Mouse (Mus musculus): Measurements from ENCODE around the gene 9230104L09Rik. TPM values are rescaled to one million over a fixed set of nuclear protein-coding genes. Genes with fewer than 3 reads are reported as not detected.

The 9230104L09Rik gene
- polyA plus RNA-seq, 1 experiment = not detected

DNA sequence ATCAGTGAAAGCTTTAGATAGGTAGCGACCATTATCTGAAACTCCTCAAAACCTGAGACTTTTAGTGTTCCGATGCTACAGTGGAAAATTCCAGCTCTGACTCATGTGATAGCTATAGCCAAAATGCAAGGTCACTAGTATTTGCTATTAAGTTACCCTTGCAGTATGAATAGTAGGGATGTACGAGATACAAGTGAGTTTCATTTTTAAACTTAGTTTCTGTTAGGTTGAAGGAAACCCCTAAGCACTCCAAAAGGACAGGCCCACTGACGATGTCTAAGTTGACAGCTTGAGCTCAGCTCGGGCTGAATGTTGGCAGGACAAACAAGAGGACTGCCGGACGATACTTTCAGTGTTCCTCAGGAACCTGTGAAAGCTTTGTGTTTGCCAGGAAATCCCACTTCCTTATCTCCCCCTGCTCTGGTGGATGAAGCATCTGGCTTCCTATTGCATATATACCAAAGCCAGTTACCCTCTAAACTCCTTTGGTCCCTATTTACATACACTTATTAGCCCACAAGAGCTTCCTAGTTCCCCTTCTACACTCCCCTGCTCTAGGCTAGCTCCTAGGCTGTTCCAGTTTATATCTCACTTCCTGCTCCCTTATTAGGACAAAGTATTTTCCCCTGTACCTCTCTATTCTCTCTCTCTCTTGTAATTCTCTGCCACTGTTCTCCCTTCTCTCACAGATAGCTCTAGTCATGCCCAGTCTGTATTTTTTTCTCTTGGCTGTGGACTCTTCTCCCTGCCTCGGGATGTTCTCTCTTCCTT, 8.0 kb downstream of the 9230104L09Rik start:
- no peak for DNase-seq (ENCODE audit: low spot score)

DNA sequence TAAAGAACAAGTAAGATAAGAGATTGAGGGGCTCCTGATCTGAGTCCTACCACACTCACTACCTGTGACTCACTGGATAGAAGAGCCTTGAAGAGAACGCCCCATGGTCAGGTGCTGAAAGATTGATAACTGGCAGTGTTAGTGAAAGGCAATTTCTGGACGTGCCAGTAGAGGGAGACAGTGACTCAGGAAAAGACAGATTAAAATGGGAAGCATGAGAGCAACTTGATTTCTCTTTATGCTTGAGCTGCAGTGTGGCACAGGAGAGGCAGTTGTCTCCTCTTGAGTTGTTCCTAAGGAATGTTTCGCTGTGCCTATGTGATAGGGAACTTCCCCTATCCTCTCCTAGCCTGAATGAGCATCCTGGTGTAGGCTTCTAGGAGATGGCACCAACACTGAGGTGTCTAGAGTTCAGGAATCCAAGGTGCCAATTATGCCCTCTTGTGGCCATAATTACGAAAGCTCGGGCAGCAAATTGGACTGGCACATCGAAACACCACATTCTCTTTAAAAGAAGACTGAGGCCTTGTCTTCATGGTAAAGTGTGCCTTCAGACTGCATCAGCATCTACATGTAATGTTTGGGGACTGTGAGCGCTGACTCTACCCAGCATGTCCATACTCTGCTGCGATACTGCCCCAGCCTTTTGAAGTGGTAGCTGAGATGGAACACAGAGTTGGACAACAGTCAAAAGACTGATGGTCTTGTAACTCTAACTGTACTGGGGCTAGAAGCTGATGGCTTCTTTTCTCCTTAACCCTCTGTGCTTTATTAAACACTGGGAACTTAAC, 13.5 kb downstream of the 9230104L09Rik start:
- DNase-seq (ENCODE audit: low spot score) = peak; percentile 45

DNA sequence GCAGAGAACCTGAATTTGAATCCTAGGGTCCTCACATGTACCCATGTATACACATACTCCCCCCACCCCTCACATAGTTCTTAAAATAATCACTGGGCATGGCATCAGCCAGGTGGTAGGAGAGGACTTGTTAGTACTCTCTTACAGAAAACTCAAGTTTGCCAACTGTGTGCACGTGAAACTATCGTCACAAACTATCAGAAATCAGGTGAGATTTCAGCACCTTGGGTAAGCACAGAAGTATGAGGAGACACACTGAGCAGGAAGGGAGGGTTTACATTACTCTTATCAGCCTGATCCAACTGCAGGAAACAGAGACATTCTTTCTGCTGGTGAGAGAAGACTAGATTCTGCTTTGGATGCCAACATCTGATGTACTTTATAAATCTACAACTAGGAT, 25.6 kb downstream of the 9230104L09Rik start:
- no peak for DNase-seq (ENCODE audit: low spot score)

DNA sequence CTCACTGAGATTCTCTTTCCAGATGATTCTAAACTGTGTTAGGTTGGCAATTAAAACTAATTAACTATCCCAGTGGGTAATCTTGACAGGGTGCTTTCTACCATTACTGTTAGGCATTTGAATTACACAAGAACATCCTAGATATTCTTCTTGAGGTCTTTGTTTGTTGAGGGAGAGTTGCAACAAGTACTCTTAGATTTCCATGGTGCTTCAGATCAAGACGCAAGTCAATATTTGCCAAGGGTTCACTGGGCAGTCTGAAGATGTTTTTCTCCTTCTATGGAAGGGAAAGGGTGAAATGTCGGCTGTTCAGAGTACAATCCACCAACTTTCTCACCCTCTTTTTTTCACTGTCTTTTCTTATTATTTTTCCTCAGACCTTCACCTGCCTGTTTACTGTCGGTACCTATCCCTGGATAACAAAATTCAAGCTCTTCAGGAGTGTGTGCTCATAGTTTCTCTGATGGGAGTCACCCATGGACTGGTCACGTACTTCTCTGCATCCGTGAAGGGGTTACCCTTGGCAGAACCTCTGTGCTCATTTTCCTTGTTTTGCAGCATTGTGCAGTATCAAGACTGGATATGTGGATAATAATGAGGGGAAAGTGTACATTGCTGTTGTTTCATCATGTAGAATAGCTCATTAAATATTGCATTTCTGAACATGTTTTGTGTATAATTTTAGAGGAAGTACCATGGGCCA, 26.6 kb downstream of the 9230104L09Rik start:
- no peak for DNase-seq (ENCODE audit: low spot score)

DNA sequence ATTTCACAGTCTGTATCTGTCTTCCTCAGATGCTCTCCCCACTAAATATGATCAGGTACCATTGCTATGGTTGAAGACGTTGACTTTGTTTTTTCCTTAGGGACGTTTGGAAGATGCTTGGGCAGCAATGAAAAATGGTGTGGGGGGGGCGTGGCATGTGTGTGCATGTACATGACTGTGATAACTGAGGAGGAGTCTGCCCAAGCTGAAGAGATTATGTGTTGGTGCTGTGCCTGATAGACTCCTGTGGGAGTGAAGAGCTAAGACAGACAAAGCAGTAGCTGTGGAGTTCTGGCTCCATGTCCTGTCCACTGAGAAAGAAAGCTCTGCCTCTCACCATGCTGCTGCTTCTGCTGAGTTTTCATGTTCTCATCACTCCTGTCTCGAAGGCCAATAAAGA, 29.9 kb downstream of the 9230104L09Rik start, which contains the start of gene Cst9:
TSS of gene Cst9 (plus strand) at position 236 of the 400 bp plus-strand sequence.
- no peak for DNase-seq (ENCODE audit: low spot score)

DNA sequence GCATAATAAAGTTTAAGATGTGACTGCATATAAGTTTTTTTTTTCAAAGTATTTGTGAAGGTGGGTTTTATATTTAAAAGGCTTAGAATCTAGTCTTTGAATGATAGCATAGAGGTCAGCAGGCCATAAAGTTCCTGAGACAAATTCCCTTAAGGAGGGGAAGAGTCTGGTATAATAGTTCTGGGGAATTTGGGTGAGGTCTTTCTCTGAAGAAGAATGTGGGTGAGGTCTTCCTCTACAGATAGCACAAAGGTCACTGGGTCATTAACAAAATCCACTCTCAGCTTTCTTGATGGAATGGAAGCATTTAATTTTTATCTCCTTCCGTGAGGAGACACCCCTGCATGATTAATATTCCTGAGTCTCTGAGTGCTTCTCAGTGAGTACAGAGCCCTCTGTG, 38.9 kb downstream of the 9230104L09Rik start:
- DNase-seq (ENCODE audit: low spot score) = no peak

DNA sequence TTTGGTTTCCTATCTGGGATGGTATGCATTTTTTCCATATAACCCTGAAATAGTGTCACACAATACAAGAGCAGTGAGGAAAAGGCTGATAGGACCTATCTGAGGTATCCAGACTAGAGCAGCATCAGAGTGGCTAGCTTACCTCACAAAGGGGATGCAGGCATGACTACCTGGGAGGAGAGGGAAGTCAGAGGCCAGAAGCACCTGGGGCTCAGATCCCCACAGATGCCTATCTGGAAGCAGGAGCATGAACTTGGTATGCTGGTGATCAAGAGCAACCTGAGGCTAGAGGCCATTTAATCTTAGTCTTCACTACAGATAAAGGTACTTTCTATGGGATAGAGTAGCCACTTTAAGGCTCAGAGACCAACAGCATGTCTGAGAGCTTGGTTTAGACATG, 44.9 kb downstream of the 9230104L09Rik start, which contains the start of gene Cst13:
TSS of gene Cst13 (plus strand) at position 173 of the 400 bp plus-strand sequence.
- no peak for DNase-seq (ENCODE audit: low spot score)

DNA sequence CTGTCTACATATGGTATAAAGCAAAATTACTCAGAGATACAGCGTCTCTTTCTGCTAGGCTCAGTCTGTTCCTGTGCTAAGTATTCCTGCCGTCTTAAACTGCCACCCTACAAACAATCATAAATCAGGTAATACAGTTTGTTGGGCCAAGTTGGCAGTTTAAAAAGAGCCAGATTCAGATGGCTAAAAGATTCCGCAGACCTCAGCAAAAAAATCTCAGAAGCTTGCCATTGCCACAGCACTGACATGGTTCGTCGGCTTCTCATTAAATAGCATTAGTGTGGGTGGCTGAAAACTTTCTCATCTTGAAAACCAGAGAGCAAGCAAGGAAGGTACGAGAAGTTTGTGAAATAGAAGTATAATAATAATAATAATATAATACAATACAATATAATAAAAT, 58.1 kb downstream of the 9230104L09Rik start:
- DNase-seq (ENCODE audit: low spot score) = no peak

DNA sequence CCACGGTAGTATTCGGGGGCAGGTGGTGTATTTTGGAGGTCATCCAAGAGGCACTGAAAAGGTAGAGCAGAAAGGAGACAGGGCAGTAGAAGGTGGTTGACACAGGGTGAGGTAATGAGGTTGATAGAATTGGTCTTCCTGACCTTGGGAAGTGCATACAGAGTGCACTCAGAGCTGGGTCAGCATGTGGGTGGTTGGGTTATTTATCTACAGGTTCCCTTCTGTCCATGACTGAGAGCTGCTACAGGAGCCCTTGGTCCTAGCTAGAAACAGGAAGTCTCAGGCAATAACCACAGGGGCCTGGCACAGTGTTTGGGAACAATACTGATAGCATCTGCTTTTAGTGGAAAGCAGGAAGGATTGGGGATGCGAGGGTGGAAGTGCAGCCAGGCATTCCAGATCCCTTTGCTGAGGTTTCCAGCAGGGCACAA, 63.3 kb downstream of the 9230104L09Rik start:
- no peak for DNase-seq (ENCODE audit: low spot score)

DNA sequence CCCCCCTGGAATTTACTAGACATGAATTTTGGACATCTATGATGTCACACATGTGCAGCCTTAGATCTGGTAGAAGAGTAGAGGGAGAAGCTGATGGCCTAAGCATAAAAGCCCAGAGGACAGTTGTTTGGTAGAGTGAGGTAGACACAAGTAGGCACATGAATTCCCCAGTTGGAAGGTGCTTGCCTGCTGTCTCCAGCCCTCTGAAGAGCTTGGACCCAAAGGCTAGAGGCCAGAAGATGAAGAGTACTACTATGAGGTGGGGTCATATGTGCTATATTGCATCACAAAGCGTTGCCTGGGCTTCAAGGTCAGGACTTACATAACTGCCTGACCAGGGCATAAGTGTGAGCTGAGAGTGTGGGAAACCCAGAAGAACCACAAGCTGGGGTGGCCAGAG, 66.4 kb downstream of the 9230104L09Rik start, which contains the start of gene Cst8:
TSS of gene Cst8 (plus strand) at position 301 of the 400 bp plus-strand sequence.
- no peak for DNase-seq (ENCODE audit: low spot score)

Other genes starting within 250 kb of the 9230104L09Rik start
- 26.0 and 41.5 TPM in 2 replicates for gene Nxt1, start 192.4 kb downstream of the 9230104L09Rik start, polyA plus RNA-seq (2012; rRNA removed)
- gene Gzf1, start 184.0 kb downstream of the 9230104L09Rik start, polyA plus RNA-seq (2012; rRNA removed) = 11.2 and 13.2 TPM in 2 replicates
- 3.5 and 4.0 TPM in 2 replicates for gene Napb, start 132.6 kb downstream of the 9230104L09Rik start, polyA plus RNA-seq (2012; rRNA removed)
- gene Cstl1, start 114.7 kb downstream of the 9230104L09Rik start, polyA plus RNA-seq (2012; rRNA removed) = not detected in 2 replicates
- gene Cst11, start 93.5 kb downstream of the 9230104L09Rik start, polyA plus RNA-seq (2012; rRNA removed) = not detected in 2 replicates
- not detected in 2 replicates for gene 8030411F24Rik, start 83.0 kb downstream of the 9230104L09Rik start, polyA plus RNA-seq (2012; rRNA removed)
- gene Cst12, start 75.7 kb downstream of the 9230104L09Rik start, polyA plus RNA-seq (2012; rRNA removed) = not detected in 2 replicates
- not detected in 2 replicates for gene Cst8, start 66.3 kb downstream of the 9230104L09Rik start, polyA plus RNA-seq (2012; rRNA removed)
- gene Cst13, start 45.0 kb downstream of the 9230104L09Rik start, polyA plus RNA-seq (2012; rRNA removed) = not detected in 2 replicates
- gene Cst9, start 29.9 kb downstream of the 9230104L09Rik start, polyA plus RNA-seq (2012; rRNA removed) = not detected in 2 replicates
- gene Cst3, start 10.7 kb upstream of the 9230104L09Rik start, polyA plus RNA-seq (2012; rRNA removed) = 1,153 and 1,196 TPM in 2 replicates
- gene Gm1330, start 138.2 kb upstream of the 9230104L09Rik start, polyA plus RNA-seq (2012; rRNA removed) = not detected in 2 replicates
- not detected in 2 replicates for gene Gm10750, start 152.2 kb upstream of the 9230104L09Rik start, polyA plus RNA-seq (2012; rRNA removed)